Mouse (Mus musculus) thymus, adult 2 months (tissue): ENCODE data around the gene Tmem126b.

Experiments used
- CTCF ChIP-seq: fragments of 200-500 bp; IDR thresholded peaks from 2 replicates; pipeline ENCODE4 v1.5.1; 2012; ENCODE audit warnings: mild to moderate bottlenecking, control low read depth, low read length, moderate library complexity, borderline replicate concordance; ENCODE audit not compliant: control insufficient read depth, poor library complexity, insufficient read depth; ENCODE audit errors: extremely low read depth
- POLR2A ChIP-seq: fragments of 200-500 bp; IDR thresholded peaks from 2 replicates; pipeline ENCODE4 v1.6.1; 2012; ENCODE audit warnings: mild to moderate bottlenecking, low read length, control low read depth, moderate library complexity; ENCODE audit not compliant: control insufficient read depth, poor library complexity, insufficient read depth; ENCODE audit errors: extremely low read depth

- TF ChIP-seq POLR2A: no peak
- TF ChIP-seq CTCF: no peak
Observed at GRCm38 (mm10) chr7:90444206-90444605, 31.6 kb downstream of the Tmem126b start.
